Mouse (Mus musculus) heart, adult 2 months (tissue): ENCODE measurements at regions not wholly inside any gene's neighbourhood (a gene's known extent, or its start where the extent isn't known, plus 50 kb on each side); places are given as distances from the start of the nearest gene placed in this dataset.

ENCODE experiments used
- DNase-seq, 2 experiments: peaks; one replicate each; pipeline ENCODE4 v3.0.0; 2021
- H3K27ac ChIP-seq: fragments of 200-600 bp; 2 replicates; pipeline ENCODE4 v1.8.1; 2022
- H3K27me3 ChIP-seq: fragments of 200-500 bp; 2 replicates; pipeline ENCODE4 v1.6.1; 2012; ENCODE audit warnings: mild to moderate bottlenecking, low read length, inconsistent platforms, mixed read lengths; ENCODE audit not compliant: control insufficient read depth, insufficient read depth
- H3K36me3 ChIP-seq: fragments of 200-500 bp; 2 replicates; pipeline ENCODE4 v1.6.1; 2012; ENCODE audit warnings: low read length, inconsistent platforms; ENCODE audit not compliant: control insufficient read depth, insufficient read depth
- H3K4me1 ChIP-seq: fragments of 200-500 bp; 2 replicates; pipeline ENCODE4 v1.6.1; 2011; ENCODE audit warnings: low read length; ENCODE audit not compliant: control insufficient read depth, insufficient read depth
- H3K4me3 ChIP-seq: fragments of 200-600 bp; 2 replicates; pipeline ENCODE4 v1.8.1; 2022
- H3K79me2 ChIP-seq: fragments of 200-500 bp; replicated peaks from 2 replicates; pipeline ENCODE4 v1.6.1; 2012; ENCODE audit warnings: mild to moderate bottlenecking, inconsistent platforms, low read length, moderate library complexity, mixed read lengths; ENCODE audit not compliant: control insufficient read depth, insufficient read depth
- H3K9ac ChIP-seq: fragments of 200-500 bp; 2 replicates; pipeline ENCODE4 v1.6.1; 2012; ENCODE audit warnings: low read depth, mild to moderate bottlenecking, control low read depth, inconsistent platforms, low read length, mixed read lengths
- CTCF ChIP-seq: fragments of 200-600 bp; IDR thresholded peaks from 2 replicates; pipeline ENCODE4 v1.8.1; 2022; ENCODE audit warnings: antibody characterized with exemption, mild to moderate bottlenecking, moderate library complexity
- EP300 ChIP-seq: fragments of 200-500 bp; IDR thresholded peaks from 2 replicates; pipeline ENCODE4 v1.6.1; 2011; ENCODE audit warnings: low read depth, low read length, control low read depth; ENCODE audit not compliant: insufficient read depth
- POLR2A ChIP-seq: fragments of 200-500 bp; IDR thresholded peaks from 2 replicates; pipeline ENCODE4 v1.6.1; 2011; ENCODE audit warnings: mild to moderate bottlenecking, low read depth, low read length, control low read depth; ENCODE audit not compliant: insufficient read depth
- WGBS: fragments of 180-500 bp; shearing (Covaris S2); methylation state at CpG from one replicate; pipeline ENCODE4 v1.1.7; 2018; 5-methylcytosine and 5-hydroxymethylcytosine counted together
- intact Hi-C: fragments of 180-260 bp; cut with DNase I; formaldehyde crosslinking; loops from one replicate; pipeline ENCODE4 v1.15.1; 2025

DNA sequence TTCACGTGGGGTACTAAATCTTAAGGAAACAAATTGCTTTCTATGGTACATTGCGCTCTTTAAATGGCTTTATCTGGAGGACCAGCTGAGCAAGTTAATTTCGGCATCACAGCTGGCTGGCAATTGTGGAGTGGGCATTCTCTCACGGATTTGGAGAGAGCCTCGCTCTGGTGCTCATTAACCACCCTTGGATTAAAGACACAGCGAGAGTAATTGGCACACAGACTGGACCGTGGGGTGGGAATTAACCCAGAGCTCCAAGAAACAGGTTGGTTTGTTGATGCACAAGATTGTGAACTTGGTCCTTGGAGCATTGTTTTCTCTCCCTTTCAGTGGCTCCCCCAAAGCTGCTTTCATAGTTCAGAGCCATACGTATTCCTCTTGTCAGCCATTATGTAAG, 156.3 kb upstream of the Chd6 start:
- H3K4me3 ChIP-seq, result no peak overlapping the region
- H3K27me3 ChIP-seq, result no peaks in the 10 kb centered on the region
- no peaks in the 10 kb centered on the region for H3K36me3 ChIP-seq
- no peaks in the 10 kb centered on the region for H3K4me1 ChIP-seq
- no peaks in the 10 kb centered on the region for H3K79me2 ChIP-seq
- H3K9ac ChIP-seq, result no peak overlapping the region
- 70% methylated on average over 8 of the region's 8 CpGs for WGBS
- TF ChIP-seq EP300, result no peak
- no peak for TF ChIP-seq POLR2A
- TF ChIP-seq CTCF, result no peak
- no peak for DNase-seq
- intact Hi-C loops, result no loop called here
- no peak overlapping the region for H3K27ac ChIP-seq

DNA sequence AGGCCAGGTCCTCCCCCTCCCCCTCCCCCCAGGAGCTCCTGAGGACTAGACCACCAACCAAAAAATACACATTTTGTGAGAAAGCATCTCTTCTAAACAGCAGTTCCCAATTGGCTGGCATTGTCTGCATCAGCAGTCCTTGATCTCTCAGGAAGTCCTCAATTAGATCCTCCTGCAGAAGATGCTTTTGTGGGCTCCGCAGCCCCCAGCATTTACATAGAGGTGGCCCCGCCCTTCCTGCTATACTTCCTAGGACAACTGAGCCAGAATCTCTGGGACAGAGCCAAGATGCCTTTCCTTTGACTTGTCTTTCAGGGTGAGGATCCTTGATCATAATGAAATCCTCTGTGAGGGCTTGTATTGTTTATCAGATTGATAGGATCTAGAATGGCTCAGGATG, 143.9 kb upstream of the Chd6 start:
- no peak for TF ChIP-seq CTCF
- TF ChIP-seq POLR2A, result no peak
- TF ChIP-seq EP300, result no peak
- no peaks in the 10 kb centered on the region for H3K36me3 ChIP-seq
- H3K9ac ChIP-seq, result no peak overlapping the region
- no peaks in the 10 kb centered on the region for H3K4me1 ChIP-seq
- no peak for DNase-seq
- H3K27ac ChIP-seq, result no peak overlapping the region
- no peaks in the 10 kb centered on the region for H3K27me3 ChIP-seq
- WGBS, result 35% methylated on average over 2 of the region's 2 CpGs
- intact Hi-C loops, result no loop called here
- H3K79me2 ChIP-seq, result no peaks in the 10 kb centered on the region
- no peak overlapping the region for H3K4me3 ChIP-seq

DNA sequence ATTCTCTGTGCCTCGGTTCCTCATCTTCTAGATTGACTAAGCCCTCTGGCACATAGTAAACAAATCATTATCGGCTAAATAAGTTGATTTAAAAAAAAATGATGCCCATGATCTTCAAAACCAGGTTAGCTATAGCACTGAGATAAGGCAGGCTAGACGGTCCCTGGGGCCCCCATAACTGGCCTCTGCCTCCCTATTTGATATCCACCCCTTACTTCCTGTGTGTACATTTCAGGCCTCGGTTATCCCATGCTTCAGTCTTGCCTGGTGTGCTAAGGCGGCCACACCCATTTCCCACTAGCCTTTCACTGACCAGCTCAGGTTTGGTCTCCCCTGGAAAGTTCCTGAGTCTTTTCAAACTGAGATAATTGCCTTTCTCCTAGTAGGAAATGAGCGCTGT, 132.8 kb upstream of the Chd6 start:
- TF ChIP-seq EP300 (no peak), POLR2A (no peak), CTCF (no peak)
- no peaks in the 10 kb centered on the region for H3K79me2 ChIP-seq

DNA sequence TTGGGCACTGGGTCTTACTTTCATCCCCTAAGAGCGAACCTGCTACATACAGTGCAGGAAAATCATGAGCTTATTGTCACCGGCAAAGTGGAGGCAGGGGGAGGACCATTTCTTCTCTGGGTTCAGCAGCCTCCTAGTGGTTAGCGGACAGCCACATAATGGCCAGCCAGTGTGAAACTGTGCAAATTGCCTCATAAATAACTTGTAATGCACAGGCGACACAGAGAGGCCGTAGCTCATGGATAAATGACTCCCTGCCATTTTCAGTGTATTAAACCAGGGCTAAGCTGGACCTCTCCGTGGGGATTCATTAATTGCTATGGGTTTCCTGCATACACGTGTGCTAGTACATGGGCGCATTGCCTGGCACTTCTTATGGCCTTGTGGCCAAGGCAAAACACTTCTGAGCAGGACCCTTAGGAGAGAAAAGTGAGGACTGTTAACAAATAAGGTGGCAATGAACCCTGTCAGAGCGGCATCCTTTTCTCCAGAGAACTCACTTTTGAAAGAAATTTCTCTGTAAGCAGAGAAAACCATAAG, 128.5 kb upstream of the Chd6 start:
- Histone ChIP-seq H3K79me2 (no peaks in the 10 kb centered on the region), H3K27ac (no peak overlapping the region), H3K4me3 (no peak overlapping the region), H3K36me3 (no peaks in the 10 kb centered on the region), H3K4me1 (no peaks in the 10 kb centered on the region), H3K27me3 (no peaks in the 10 kb centered on the region), H3K9ac (no peak overlapping the region)
- intact Hi-C loops, result no loop called here
- DNase-seq, result no peak
- 87% methylated on average over 9 of the region's 9 CpGs for WGBS
- TF ChIP-seq EP300 (no peak), CTCF (no peak), POLR2A (no peak)

More for the DNA sequence above, 132.8 kb upstream of the Chd6 start:
- H3K27me3 ChIP-seq, result no peaks in the 10 kb centered on the region
- no peaks in the 10 kb centered on the region for H3K36me3 ChIP-seq
- no peak overlapping the region for H3K27ac ChIP-seq
- H3K9ac ChIP-seq, result no peak overlapping the region
- DNase-seq, result no peak
- no peak overlapping the region for H3K4me3 ChIP-seq
- intact Hi-C loops, result no loop called here
- H3K4me1 ChIP-seq, result no peaks in the 10 kb centered on the region
- WGBS, result 59% methylated on average over 6 of the region's 6 CpGs

DNA sequence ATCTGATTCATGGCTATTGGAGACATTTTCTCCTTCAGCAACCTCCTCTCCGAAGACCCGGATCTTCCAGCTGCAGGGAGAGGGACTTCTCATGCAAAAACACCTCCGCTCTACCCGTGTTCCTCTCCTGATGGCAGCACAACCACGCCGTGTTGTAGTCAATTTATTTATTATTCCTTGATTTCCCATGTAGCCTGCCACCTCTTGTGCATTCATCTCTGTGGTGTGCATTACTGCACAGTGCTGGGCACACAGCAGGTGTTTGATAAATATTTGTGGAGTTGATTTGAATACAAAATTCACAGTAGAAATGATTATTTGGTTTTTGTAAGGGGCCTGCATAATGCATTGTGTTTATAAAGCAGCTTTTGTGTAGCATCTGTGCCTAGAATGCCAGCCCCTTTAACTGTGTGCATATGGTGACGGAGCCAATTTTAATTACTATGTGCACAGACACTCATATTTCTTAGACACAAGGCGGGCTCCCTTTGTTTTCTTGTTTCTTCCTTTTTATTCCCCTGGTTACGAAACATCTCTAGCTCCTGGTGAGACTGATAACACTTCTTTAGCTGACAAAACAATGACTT, 124.4 kb upstream of the Chd6 start:
- no peak for DNase-seq
- H3K36me3 ChIP-seq, result no peaks in the 10 kb centered on the region
- no peak overlapping the region for H3K4me3 ChIP-seq
- no peak overlapping the region for H3K9ac ChIP-seq
- no peak overlapping the region for H3K27ac ChIP-seq
- no peaks in the 10 kb centered on the region for H3K79me2 ChIP-seq
- no peaks in the 10 kb centered on the region for H3K27me3 ChIP-seq
- TF ChIP-seq CTCF (no peak), POLR2A (no peak), EP300 (no peak)
- intact Hi-C loops, result no loop called here
- 83% methylated on average over 9 of the region's 9 CpGs for WGBS
- H3K4me1 ChIP-seq, result no peaks in the 10 kb centered on the region

DNA sequence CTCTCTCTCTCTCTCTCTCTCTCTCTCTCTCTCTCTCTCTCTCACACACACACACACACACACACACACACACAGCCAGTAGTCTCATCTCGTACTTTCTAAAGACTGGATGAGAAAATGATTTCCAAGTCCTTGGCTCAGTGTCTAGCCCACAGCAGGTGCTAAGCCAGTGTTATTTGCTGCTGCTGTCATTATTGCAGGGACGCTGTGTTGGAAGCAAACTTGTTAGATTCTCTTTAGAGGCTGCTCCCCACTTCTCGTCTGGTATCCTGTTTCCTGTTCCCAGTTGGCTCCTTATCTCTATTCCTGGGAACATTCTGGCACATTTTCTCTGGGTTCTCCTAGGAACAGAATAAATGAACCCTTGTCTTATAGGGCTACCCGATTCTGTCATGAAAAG, 122.5 kb upstream of the Chd6 start:
- TF ChIP-seq EP300, result no peak
- TF ChIP-seq POLR2A, result no peak
- TF ChIP-seq CTCF, result no peak
- 25% methylated on average over 4 of the region's 4 CpGs for WGBS
- Histone ChIP-seq H3K27ac (no peak overlapping the region), H3K79me2 (no peaks in the 10 kb centered on the region), H3K4me1 (no peaks in the 10 kb centered on the region), H3K9ac (no peak overlapping the region), H3K36me3 (no peaks in the 10 kb centered on the region), H3K27me3 (no peaks in the 10 kb centered on the region), H3K4me3 (no peak overlapping the region)
- no peak for DNase-seq
- intact Hi-C loops, result no loop called here
